Mouse (Mus musculus): Measurements from ENCODE around the gene Fnbp1l. TPM values are rescaled to one million over a fixed set of nuclear protein-coding genes. Genes with fewer than 3 reads are reported as not detected.

Fnbp1l gene
- polyA plus RNA-seq, 1 experiment: 6.2 TPM

DNA sequence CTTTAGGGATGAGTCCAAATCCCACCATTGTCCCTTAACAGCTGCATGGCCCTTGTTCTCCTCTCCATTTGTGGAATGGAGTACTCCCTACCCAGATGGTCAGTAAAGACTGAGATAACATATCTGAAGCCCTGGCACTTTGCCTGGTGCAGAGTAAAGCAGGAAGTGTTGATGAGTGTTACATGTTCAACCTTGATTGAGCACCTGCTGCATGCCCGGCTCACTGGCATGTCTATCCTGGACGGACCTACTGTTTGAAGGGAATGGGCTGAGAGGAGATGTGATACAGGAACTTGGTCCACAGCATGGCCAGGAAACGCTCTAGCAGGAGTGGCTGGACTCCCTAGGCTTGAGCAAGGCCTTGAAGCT, 103.2 kb downstream of the Fnbp1l start:
- H3K4me3 ChIP-seq (replicated peaks; ENCODE audit: control insufficient read depth, low read depth, low read length): no peak overlapping the region
- H3K27ac ChIP-seq (ENCODE audit: control insufficient read depth, insufficient read depth, low read depth, low read length, poor library complexity): no peak overlapping the region
- WGBS: 72% methylated on average over 3 of the region's 3 CpGs
- TF ChIP-seq CTCF (IDR thresholded peaks at IDR 0.05; ENCODE audit: control insufficient read depth, insufficient read depth, low read length) (no peak), POLR2A (IDR thresholded peaks at IDR 0.05; ENCODE audit: borderline replicate concordance, control insufficient read depth, low read depth, low read length) (no peak)
- H3K4me1 ChIP-seq (ENCODE audit: control insufficient read depth, insufficient read depth, low read length): no peaks in the 10 kb centered on the region; the same call in 1 of the 2 replicates

DNA sequence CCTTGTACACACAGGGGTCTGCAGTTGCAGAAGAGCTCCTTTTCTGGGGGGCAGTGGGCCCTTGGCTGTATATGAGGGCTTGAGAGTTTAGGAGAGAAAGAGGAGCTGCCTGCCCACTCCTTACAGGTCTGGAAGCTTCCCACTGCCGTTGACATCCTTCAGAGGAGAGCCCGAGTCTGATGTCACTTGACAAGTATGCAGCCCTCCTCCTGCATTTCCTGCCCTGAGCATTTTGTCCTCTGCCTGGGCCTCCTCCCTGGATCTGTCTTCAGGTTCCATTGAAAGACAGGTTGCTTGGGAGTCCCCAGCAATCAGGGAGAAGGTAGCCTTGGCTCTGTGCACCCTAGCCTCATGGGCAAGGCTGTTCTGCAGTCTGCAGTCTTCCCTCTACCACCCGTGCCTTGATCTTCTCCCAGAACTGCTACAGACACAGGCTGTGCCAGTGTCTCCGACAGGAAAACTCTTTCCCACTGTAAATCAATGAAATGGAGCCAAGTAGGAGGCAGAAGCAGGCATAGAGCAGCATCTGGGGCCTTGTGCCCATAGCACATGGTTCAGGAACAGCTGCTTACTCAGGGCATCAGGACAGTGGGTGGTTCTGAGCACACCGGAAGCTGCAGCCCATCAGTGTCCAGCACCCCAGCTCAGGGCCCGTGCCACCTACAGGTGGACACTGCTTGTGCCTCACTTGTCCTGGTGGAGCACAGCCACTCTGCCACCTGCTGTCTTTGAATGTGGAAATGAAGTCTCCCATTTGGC, 103.8 kb downstream of the Fnbp1l start:
- 78% methylated on average over 6 of the region's 6 CpGs for WGBS
- no peak overlapping the region for H3K27ac ChIP-seq (ENCODE audit: control insufficient read depth, insufficient read depth, low read depth, low read length, poor library complexity)
- TF ChIP-seq POLR2A (IDR thresholded peaks at IDR 0.05; ENCODE audit: borderline replicate concordance, control insufficient read depth, low read depth, low read length) (no peak), CTCF (IDR thresholded peaks at IDR 0.05; ENCODE audit: control insufficient read depth, insufficient read depth, low read length) (no peak)
- H3K4me1 ChIP-seq (ENCODE audit: control insufficient read depth, insufficient read depth, low read length): no peaks in the 10 kb centered on the region
- H3K4me3 ChIP-seq (replicated peaks; ENCODE audit: control insufficient read depth, low read depth, low read length): no peak overlapping the region

DNA sequence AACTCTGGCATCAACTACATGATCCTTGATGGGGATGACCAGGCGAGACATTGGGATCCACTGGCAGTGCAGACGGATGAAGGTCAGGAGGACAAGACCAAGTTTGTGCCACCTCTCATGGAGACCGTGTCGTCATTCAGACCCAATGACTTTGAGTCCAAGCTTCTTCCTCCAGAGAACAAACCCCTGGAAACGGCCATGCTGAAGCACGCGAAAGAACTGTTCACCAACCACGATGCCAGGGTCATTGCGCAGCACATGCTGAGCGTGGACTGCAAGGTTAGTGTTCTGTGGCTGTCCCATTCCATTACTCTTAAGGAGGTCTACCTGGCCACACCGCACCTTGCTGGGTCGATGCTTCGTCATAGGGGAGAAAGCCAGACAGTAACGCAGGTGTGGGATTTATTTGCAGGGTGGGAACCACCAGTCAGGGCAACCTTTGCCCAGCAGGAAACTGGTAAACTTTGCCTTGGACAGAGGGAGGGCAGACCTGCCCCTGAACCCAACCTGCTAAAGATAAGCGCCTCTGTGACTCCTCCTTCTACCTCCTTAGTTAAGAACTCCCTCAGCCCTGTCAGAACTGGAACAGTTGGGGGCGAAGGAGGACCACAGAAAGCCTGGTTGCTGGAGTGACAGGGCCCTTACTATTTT, 106.7 kb downstream of the Fnbp1l start:
- TF ChIP-seq CTCF (IDR thresholded peaks at IDR 0.05; ENCODE audit: control insufficient read depth, insufficient read depth, low read length): no peak
- no peak for TF ChIP-seq POLR2A (IDR thresholded peaks at IDR 0.05; ENCODE audit: borderline replicate concordance, control insufficient read depth, low read depth, low read length)
- no peak overlapping the region for H3K4me3 ChIP-seq (replicated peaks; ENCODE audit: control insufficient read depth, low read depth, low read length)
- 74% methylated on average over 16 of the region's 16 CpGs for WGBS
- no peak overlapping the region for H3K27ac ChIP-seq (ENCODE audit: control insufficient read depth, insufficient read depth, low read depth, low read length, poor library complexity)
- H3K4me1 ChIP-seq (ENCODE audit: control insufficient read depth, insufficient read depth, low read length): no peaks in the 10 kb centered on the region

DNA sequence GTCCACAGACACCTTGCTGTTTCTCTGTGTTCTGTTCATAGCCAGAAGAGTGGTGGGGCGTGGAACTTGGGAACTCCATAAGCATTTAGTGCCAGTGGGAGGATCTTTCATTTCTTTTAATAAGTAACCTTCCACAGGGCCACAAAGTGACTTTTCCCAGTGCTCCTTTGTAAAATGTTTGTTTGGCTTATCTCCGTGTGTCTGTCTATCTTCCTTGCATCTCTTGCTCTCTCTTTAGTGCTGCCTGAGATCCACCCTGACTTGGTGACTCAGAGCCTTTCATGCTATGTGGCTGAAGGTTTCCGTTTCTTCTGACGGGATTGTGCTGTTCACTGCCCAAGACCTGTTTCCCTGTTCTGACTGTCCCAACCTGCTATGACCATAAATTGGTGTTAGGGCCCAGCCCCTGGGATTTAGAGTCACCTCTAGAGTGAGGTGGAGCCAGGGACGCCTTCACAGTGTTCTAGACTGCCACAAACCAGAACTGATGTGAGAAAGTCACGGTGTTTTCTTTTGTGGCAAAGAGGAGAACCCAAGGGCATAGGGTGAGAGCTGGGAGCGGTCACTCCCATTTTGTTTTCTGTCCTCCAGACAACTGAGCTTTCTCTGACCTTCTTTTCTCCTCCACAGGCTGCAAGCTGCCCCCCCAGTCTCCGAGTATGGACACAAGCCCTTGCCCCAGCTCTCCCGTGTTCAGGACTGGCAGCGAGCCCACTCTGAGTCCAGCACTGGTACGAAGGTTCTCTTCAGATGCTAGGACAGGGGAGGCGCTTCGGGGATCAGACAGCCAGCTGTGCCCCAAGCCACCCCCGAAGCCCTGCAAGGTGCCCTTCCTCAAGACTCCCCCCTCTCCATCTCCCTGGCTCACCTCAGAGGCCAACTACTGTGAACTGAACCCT, 107.5 kb downstream of the Fnbp1l start:
- WGBS: 85% methylated on average over 14 of the region's 14 CpGs
- Histone ChIP-seq H3K4me1 (ENCODE audit: control insufficient read depth, insufficient read depth, low read length) (no peaks in the 10 kb centered on the region), H3K27ac (ENCODE audit: control insufficient read depth, insufficient read depth, low read depth, low read length, poor library complexity) (no peak overlapping the region), H3K4me3 (replicated peaks; ENCODE audit: control insufficient read depth, low read depth, low read length) (no peak overlapping the region)
- TF ChIP-seq CTCF (IDR thresholded peaks at IDR 0.05; ENCODE audit: control insufficient read depth, insufficient read depth, low read length) (no peak), POLR2A (IDR thresholded peaks at IDR 0.05; ENCODE audit: borderline replicate concordance, control insufficient read depth, low read depth, low read length) (no peak)

DNA sequence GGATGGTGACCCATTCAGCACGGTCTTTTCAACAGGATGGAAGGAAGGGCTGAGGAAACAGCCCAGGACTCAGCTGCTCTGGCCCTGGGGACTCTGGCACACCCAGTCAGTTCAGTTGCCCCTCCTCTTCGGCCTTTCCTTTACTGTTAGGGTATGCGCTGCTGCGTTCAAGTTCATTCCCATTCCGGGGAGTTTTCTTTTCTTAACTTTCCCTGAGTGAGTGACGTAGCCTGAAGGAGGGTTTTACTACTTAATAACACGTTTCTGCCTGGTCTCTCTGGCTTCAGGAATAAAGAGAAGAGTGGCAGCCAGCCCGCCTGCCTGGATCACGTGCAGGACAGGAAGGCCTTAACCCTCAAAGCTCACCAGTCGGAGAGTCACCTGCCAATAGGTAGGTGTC, 108.6 kb downstream of the Fnbp1l start:
- no peaks in the 10 kb centered on the region; the same call in 1 of the 2 replicates for H3K4me1 ChIP-seq (ENCODE audit: control insufficient read depth, insufficient read depth, low read length)
- H3K27ac ChIP-seq (ENCODE audit: control insufficient read depth, insufficient read depth, low read depth, low read length, poor library complexity): no peak overlapping the region
- H3K4me3 ChIP-seq (replicated peaks; ENCODE audit: control insufficient read depth, low read depth, low read length): no peak overlapping the region
- 80% methylated on average over 10 of the region's 10 CpGs for WGBS
- TF ChIP-seq POLR2A (IDR thresholded peaks at IDR 0.05; ENCODE audit: borderline replicate concordance, control insufficient read depth, low read depth, low read length) (no peak), CTCF (IDR thresholded peaks at IDR 0.05; ENCODE audit: control insufficient read depth, insufficient read depth, low read length) (no peak)

DNA sequence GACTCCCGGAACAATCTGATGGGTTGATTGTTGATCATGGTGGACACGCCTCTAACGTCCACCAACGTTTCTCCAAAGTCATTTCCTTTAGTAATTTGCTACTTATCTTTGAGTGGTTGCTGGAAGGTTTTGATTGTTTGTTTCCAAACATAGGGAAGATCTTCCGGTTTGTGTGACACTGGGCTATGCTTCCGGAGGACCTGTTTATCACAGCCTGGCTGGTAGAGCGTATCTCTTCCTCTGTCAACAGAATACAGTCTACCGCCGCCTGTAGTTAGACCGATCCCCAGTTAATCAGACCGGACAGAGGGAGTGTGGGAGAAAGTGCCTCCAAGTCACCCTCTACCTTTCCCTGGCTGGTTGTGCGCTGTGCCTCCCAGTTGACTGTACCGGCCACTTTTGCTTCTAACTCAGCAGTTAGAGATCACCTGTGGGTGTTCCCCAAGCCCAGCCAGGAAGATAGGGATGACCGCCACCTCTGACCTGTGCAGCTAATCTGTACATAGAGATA, 109.2 kb downstream of the Fnbp1l start:
- 80% methylated on average over 14 of the region's 14 CpGs for WGBS
- H3K27ac ChIP-seq (ENCODE audit: control insufficient read depth, insufficient read depth, low read depth, low read length, poor library complexity): no peak overlapping the region
- no peak for TF ChIP-seq CTCF (IDR thresholded peaks at IDR 0.05; ENCODE audit: control insufficient read depth, insufficient read depth, low read length)
- no peak for TF ChIP-seq POLR2A (IDR thresholded peaks at IDR 0.05; ENCODE audit: borderline replicate concordance, control insufficient read depth, low read depth, low read length)
- H3K4me1 ChIP-seq (ENCODE audit: control insufficient read depth, insufficient read depth, low read length): no peaks in the 10 kb centered on the region; the same call in 1 of the 2 replicates
- H3K4me3 ChIP-seq (replicated peaks; ENCODE audit: control insufficient read depth, low read depth, low read length): no peak overlapping the region

DNA sequence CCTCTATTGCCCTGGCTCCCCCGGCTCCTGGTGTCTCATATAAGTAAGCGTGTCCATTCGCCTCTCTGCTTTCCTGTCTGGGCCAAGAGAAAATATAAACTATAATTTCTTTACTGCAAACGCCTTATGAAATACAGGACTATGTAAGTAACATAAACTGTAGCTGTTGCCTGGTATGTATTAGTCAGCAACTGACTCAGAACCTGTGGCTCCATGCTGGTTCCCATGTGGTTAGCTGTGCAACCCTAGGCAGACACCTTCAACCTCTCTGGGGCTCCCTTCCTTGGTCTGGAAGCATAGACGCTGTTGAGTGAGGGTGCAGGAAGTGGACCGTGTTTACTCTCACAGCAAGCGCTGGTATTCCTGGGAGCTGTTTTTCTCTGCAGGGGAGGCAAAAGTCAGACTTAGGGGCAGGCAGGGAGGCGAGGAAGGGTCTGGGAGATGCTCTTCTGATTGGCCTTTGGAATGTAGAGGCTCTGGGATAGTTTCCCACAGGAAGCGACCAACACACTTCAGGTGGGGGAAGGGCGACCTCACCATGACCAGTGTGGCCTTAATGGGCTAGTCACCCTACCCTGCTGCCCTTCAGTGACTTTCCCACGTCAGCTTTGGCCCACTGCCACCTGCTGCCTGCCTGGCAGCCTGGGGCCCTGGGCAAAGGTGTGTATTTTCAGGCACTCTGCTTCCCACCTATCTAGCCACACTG, 109.8 kb downstream of the Fnbp1l start:
- no peak for TF ChIP-seq POLR2A (IDR thresholded peaks at IDR 0.05; ENCODE audit: borderline replicate concordance, control insufficient read depth, low read depth, low read length)
- TF ChIP-seq CTCF (IDR thresholded peaks at IDR 0.05; ENCODE audit: control insufficient read depth, insufficient read depth, low read length): no peak
- 57% methylated on average over 11 of the region's 11 CpGs for WGBS
- Histone ChIP-seq H3K27ac (ENCODE audit: control insufficient read depth, insufficient read depth, low read depth, low read length, poor library complexity) (no peak overlapping the region), H3K4me1 (ENCODE audit: control insufficient read depth, insufficient read depth, low read length) (no peaks in the 10 kb centered on the region; the same call in 1 of the 2 replicates), H3K4me3 (replicated peaks; ENCODE audit: control insufficient read depth, low read depth, low read length) (no peak overlapping the region)

Measured in bone marrow, adult 2 months (tissue).